Mouse (Mus musculus) heart, embryonic 16.5 days (tissue): Measurements from ENCODE around the gene Pde1c. TPM values are rescaled to one million over a fixed set of nuclear protein-coding genes. Genes with fewer than 3 reads are reported as not detected.

Experiments used
- ATAC-seq: fragments of 200-750 bp; cut with Nextera tagmentation; replicated peaks from 2 replicates; pipeline ENCODE4 v1.8.0; 2017; ENCODE audit warnings: moderate number of reproducible peaks; ENCODE audit not compliant: insufficient read depth, low FRiP score; ENCODE audit errors: extremely low read depth
- H3K27ac ChIP-seq: fragments of 300-500 bp; sonication (generic); 2 replicates; pipeline ENCODE4 v1.5.1; 2014; ENCODE audit warnings: mild to moderate bottlenecking, low read length, control low read depth, moderate library complexity
- H3K27me3 ChIP-seq: fragments of 300-500 bp; sonication (generic); 2 replicates; pipeline ENCODE4 v1.6.1; 2014; ENCODE audit warnings: low read length, mixed read lengths; ENCODE audit not compliant: control insufficient read depth, insufficient read depth
- H3K36me3 ChIP-seq: fragments of 300-500 bp; sonication (generic); 2 replicates; pipeline ENCODE4 v1.6.1; 2014; ENCODE audit not compliant: control insufficient read depth, insufficient read depth
- H3K4me1 ChIP-seq: fragments of 300-500 bp; sonication (generic); 2 replicates; pipeline ENCODE4 v1.6.1; 2014; ENCODE audit warnings: low read length, mixed read lengths; ENCODE audit not compliant: control insufficient read depth, insufficient read depth
- H3K4me2 ChIP-seq: fragments of 300-500 bp; sonication (generic); 2 replicates; pipeline ENCODE4 v1.6.1; 2014; ENCODE audit warnings: low read depth, mild to moderate bottlenecking, control low read depth, low read length
- H3K4me3 ChIP-seq: fragments of 300-500 bp; sonication (generic); 2 replicates; pipeline ENCODE4 v1.5.1; 2014; ENCODE audit warnings: mild to moderate bottlenecking, control low read depth, low read length
- H3K9ac ChIP-seq: fragments of 300-500 bp; sonication (generic); 2 replicates; pipeline ENCODE4 v1.6.1; 2014; ENCODE audit warnings: low read length, control low read depth
- H3K9me3 ChIP-seq: fragments of 300-500 bp; sonication (generic); replicated peaks from 2 replicates; pipeline ENCODE4 v1.6.1; 2016; ENCODE audit warnings: low read length; ENCODE audit not compliant: control insufficient read depth
- WGBS: fragments of 180-500 bp; shearing (Covaris S2); extraction: QIAGEN DNeasy Blood & Tissue Kit; methylation state at CpG from one replicate; pipeline ENCODE4 v1.1.7; 2014; 5-methylcytosine and 5-hydroxymethylcytosine counted together
- polyA plus RNA-seq: library from polyadenylated mRNA; unstranded; fragments of >200 nt; fragmentation: Nextera tagmentation; extraction: Ambion mirVana; gene quantifications from 2 replicates; pipeline ENCODE4 v1.2.1, GENCODE M21; 2015

Pde1c gene
- polyA plus RNA-seq, 1 experiment from 2014 or later = 12.7 TPM

DNA sequence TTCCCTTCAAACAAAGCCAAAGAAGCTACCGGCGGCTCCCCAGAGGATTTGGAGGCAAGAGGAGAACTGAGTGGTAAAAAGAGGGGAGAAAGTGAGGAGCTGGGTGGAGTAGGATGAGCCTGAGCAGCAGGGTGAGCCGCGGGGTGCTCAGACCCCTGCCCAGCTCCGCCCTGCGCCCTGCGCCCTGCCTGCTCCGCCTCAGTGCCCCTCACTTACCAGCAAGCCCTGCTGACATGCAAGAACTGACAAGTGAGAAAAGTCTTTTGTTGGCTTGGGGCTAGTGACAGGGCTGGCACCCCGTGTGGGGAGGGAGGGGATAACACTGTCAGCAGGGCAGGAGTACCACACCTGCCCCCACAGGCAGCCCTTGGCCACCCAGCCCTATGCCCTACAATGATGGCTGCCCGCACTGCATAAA is 206.8 kb downstream of the Pde1c start:
- Histone ChIP-seq H3K9ac (peak overlapping the region; percentile 79), H3K27me3 (no peaks in the 10 kb centered on the region; the same call in 1 of the 2 replicates), H3K36me3 (no peaks in the 10 kb centered on the region), H3K4me1 (peaks cover 22% of the 10 kb centered on the region), H3K9me3 (no peaks in the 10 kb centered on the region; the same call in 1 of the 2 replicates), H3K27ac (peak overlapping the region; percentile 76), H3K4me2 (peak overlapping the region; percentile 74), H3K4me3 (peak overlapping the region; percentile 60)
- WGBS = 0% methylated on average over 10 of the region's 10 CpGs
- peak; percentile 89 for ATAC-seq

DNA sequence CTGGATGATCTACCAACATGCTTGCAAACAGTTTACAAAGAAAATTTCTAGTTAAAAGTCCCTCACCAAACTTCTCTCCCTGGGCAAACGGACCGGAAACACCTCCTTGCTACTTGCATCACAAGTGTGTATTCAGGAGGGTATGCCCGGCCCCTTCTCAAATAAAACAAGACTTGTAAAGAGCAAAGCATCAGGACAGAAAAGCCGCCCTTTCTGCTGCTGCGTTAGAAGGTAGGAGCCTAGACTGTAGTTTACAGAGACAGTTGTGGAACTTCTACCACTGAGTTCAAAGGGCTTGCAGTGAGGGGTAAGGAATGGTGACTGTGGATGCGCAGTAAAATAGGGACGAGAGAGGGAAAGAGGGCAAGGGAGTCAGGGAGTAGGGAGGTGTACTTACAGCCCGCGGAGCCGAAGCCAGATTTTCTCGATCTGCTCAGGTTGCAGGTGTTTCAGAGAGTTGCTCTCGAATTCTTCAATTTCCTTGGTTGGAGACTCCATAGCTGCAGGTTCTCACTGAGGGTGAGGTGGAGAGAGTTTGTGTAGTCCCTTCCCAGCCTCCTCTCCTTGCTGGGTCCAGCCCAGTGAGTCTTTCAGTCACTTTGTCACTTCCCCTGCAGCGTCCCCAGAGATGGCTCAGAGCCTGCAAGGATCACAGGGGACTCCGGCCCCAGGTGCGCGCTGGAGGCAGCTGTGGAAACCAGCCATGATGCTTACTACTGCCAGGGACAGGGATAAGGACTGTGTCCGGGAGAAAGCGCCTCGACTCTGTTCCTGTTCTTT is 207.4 kb downstream of the Pde1c start:
- Histone ChIP-seq H3K4me2 (peak overlapping the region; percentile 74), H3K36me3 (no peaks in the 10 kb centered on the region), H3K9ac (peak overlapping the region; percentile 79), H3K4me3 (peak overlapping the region; percentile 60), H3K27ac (peak overlapping the region; percentile 76), H3K9me3 (no peaks in the 10 kb centered on the region; the same call in 1 of the 2 replicates), H3K27me3 (no peaks in the 10 kb centered on the region; the same call in 1 of the 2 replicates), H3K4me1 (peaks cover 24% of the 10 kb centered on the region)
- WGBS = 3% methylated on average over 19 of the region's 19 CpGs
- peak; percentile 59 for ATAC-seq

DNA sequence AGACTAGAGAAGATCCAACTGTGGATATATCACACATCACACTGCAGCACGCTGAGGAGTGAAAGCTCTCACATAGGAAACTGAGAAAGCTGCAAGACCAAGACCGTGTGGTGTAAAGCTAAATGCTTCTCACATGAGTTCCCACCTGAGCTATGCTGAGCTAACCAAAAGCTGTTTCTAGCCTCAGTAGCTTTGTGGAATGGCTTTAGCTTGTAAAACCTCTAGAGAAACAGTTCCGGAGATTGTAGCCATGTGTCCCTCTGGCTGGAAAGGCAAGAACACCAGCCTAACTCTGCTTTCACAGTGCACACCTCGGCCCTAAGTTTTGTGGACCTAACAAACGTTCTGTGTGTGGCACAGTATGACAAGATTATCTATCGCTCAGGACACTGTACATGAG is 208.8 kb downstream of the Pde1c start:
- Histone ChIP-seq H3K4me1 (peaks cover 32% of the 10 kb centered on the region), H3K9ac (peak overlapping the region; percentile 79), H3K27me3 (no peaks in the 10 kb centered on the region; the same call in 1 of the 2 replicates), H3K4me2 (peak overlapping the region; percentile 74), H3K27ac (peak overlapping the region; percentile 27; the same call in 1 of the 2 replicates), H3K4me3 (peak overlapping the region; percentile 60), H3K36me3 (no peaks in the 10 kb centered on the region), H3K9me3 (no peaks in the 10 kb centered on the region)
- no peak for ATAC-seq
- 34% methylated on average over 6 of the region's 6 CpGs for WGBS

DNA sequence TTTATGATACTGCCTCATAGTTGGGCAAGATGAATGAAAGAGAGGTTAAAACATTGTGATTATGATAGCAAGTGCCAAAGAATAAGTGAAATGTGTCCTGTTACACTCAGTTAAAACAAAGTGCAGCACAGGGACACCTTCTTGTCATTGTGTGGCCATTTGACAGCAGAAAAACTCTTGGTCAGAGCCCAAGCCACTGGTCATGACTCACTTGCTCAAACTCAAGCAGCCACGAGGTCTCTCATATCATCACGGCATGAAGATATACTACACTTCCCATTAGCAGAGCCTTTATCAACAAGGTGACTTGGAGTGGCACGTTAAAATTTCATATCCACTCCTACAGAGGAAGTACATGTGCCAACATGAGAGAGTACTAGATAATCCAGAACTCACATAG is 209.8 kb downstream of the Pde1c start:
- H3K36me3 ChIP-seq = no peaks in the 10 kb centered on the region
- H3K4me1 ChIP-seq = peaks cover 38% of the 10 kb centered on the region
- WGBS = 14% methylated on average over 3 of the region's 3 CpGs
- ATAC-seq = no peak
- H3K4me2 ChIP-seq = peak overlapping the region; percentile 74
- no peak overlapping the region for H3K4me3 ChIP-seq
- H3K27ac ChIP-seq = 0 out of 2 replicates have a peak overlapping the region, but pooled peaks have one; percentile 27
- no peak overlapping the region for H3K9ac ChIP-seq
- H3K9me3 ChIP-seq = no peaks in the 10 kb centered on the region
- H3K27me3 ChIP-seq = no peaks in the 10 kb centered on the region; the same call in 1 of the 2 replicates

DNA sequence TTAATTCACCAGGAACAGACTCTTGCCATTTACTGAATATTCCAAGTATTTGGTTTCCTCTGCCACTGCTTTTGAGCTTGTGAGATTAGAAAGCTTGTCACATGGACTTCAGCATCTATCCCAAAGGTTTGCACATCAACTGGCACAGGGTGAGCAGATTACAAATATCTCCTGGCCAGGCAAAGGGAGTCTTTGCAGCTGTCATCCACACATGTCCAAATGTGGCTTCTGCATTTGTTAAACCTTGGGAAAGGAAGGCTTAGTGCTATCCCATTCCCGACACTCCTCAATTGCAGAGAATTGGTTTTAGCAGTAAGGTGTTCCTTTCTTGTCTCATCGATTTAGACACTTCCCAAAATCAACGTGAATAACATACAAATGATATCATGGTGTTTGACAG is 221.7 kb downstream of the Pde1c start:
- H3K36me3 ChIP-seq = no peaks in the 10 kb centered on the region
- no peak overlapping the region for H3K9ac ChIP-seq
- H3K4me3 ChIP-seq = no peak overlapping the region
- 73% methylated on average over 3 of the region's 3 CpGs for WGBS
- H3K27me3 ChIP-seq = no peaks in the 10 kb centered on the region
- H3K4me2 ChIP-seq = no peak overlapping the region
- H3K4me1 ChIP-seq = peaks cover 6% of the 10 kb centered on the region
- H3K27ac ChIP-seq = no peak overlapping the region
- no peaks in the 10 kb centered on the region for H3K9me3 ChIP-seq
- no peak for ATAC-seq

DNA sequence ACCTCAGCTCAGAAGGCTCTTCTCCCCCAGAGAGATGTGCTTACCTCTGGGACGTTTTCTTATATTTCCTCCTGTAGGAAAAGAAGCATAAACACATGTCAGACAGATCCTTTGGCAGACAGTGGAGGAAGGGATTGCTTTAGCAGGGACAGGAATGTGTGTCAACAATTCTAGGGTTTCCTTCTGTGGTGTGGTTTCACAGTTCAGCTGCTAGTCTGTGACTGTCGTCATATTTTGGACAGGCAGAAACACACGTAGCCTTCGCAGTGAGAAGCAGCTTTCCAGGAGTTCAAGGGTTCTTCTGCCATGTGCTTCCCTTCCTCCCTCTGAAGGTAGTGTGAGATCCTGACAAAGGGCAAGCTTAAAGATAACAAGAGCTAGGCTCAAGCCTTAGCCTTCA is 223.8 kb downstream of the Pde1c start:
- H3K4me3 ChIP-seq = no peak overlapping the region
- H3K4me1 ChIP-seq = peaks cover 6% of the 10 kb centered on the region
- ATAC-seq = no peak
- WGBS = 40% methylated on average over 4 of the region's 4 CpGs
- no peaks in the 10 kb centered on the region for H3K9me3 ChIP-seq
- H3K27ac ChIP-seq = no peak overlapping the region
- H3K9ac ChIP-seq = no peak overlapping the region
- no peaks in the 10 kb centered on the region for H3K36me3 ChIP-seq
- no peak overlapping the region for H3K4me2 ChIP-seq
- no peaks in the 10 kb centered on the region for H3K27me3 ChIP-seq

DNA sequence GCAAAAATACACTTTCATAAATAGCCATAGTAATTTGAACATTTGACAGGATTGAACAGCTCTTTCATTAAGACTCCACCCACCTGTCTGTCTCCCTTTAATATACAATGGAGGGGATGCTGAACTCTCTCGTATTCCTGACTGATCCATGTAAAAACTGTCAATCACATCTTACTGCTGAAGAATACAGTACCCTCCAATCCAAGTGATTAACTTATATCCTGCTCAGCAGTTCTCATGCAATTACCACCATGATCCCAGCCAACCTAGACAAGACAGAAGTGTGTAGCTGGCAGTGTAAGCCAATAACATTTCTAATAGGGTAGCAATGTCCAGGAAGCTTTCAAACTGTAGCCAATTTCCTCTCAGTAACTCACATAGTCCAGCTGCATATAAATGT is 226.9 kb downstream of the Pde1c start:
- 74% methylated on average over 1 of the region's 1 CpGs for WGBS

DNA sequence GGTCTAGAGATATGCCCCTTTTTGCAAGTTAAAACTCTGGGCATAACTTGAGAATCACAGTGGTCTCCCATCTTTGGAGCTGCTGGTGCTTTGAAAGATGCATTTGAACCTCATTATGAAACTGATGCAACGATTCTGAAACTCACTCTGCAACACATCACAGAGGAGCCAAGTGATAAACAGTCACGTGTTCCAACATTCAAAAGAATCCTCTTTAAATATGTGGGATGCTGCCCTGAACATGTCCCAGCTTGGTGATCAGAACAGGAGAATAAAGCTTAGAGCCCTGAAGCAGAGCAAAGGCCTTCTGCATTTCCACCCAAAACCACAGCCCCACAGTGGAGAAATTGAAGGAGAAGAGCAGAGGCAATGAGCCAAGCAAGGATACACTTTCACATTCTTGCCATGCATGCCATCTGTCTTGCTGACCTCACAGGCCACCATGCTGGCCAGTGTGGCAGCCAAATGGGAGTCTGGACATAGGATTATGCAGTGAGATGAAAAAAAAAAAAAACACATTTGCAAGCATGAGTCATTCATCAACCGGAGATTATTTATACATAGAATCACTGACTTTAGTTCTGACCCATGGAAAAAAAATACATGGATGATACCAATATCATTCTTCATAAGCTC is 233.0 kb downstream of the Pde1c start:
- no peak overlapping the region for H3K9ac ChIP-seq
- H3K4me2 ChIP-seq = no peak overlapping the region
- 73% methylated on average over 3 of the region's 3 CpGs for WGBS
- no peak overlapping the region for H3K4me3 ChIP-seq
- no peaks in the 10 kb centered on the region for H3K27me3 ChIP-seq
- ATAC-seq = no peak
- H3K27ac ChIP-seq = no peak overlapping the region
- H3K9me3 ChIP-seq = no peaks in the 10 kb centered on the region
- H3K36me3 ChIP-seq = no peaks in the 10 kb centered on the region
- H3K4me1 ChIP-seq = no peaks in the 10 kb centered on the region

More for the DNA sequence above, 226.9 kb downstream of the Pde1c start:
- Histone ChIP-seq H3K4me2 (no peak overlapping the region), H3K27ac (no peak overlapping the region), H3K36me3 (no peaks in the 10 kb centered on the region), H3K9me3 (no peaks in the 10 kb centered on the region), H3K9ac (no peak overlapping the region), H3K4me3 (no peak overlapping the region), H3K27me3 (no peaks in the 10 kb centered on the region), H3K4me1 (no peaks in the 10 kb centered on the region; the same call in 1 of the 2 replicates)
- ATAC-seq = no peak

DNA sequence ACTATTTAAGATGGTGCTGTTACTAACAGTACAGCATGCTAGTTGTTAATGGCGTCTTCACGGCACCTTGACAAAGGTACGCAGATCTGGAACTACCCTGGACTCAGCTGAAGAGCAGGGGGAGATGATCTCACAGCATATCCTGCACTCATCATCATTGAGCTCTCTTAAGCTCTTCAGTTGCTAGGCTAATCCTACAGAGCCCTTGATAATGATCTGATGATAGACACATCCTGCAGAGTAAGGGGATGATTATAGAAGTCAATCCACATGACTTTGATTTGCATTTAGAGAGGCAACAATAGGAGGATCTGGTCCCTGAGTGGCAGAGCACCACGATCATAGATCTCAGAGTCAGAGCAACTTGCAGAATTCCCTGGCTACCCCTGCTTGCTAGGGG is 236.8 kb downstream of the Pde1c start:
- Histone ChIP-seq H3K9me3 (no peaks in the 10 kb centered on the region), H3K27ac (no peak overlapping the region), H3K4me1 (no peaks in the 10 kb centered on the region), H3K9ac (no peak overlapping the region), H3K36me3 (no peaks in the 10 kb centered on the region), H3K27me3 (no peaks in the 10 kb centered on the region), H3K4me3 (no peak overlapping the region), H3K4me2 (no peak overlapping the region)
- 71% methylated on average over 4 of the region's 4 CpGs for WGBS
- ATAC-seq = no peak
